Mouse (Mus musculus) midbrain, postnatal 0 days (tissue): ENCODE data around the gene Patz1. TPM values are rescaled to one million over a fixed set of nuclear protein-coding genes. Genes with fewer than 3 reads are reported as not detected.

ENCODE experiments used
- ATAC-seq: fragments of 200-750 bp; cut with Nextera tagmentation; 2 replicates; pipeline ENCODE4 v1.8.0; 2017; ENCODE audit warnings: moderate number of reproducible peaks, mild to moderate bottlenecking, moderate TSS enrichment, moderate library complexity; ENCODE audit not compliant: low FRiP score
- DNase-seq: peaks from one replicate; pipeline ENCODE4 v3.0.0-alpha.2; 2015; ENCODE audit warnings: low spot score
- H3K27ac ChIP-seq: fragments of 300-500 bp; sonication (generic); 2 replicates; pipeline ENCODE4 v1.5.1; 2014; ENCODE audit warnings: low read depth, mild to moderate bottlenecking, low read length, mixed read lengths
- H3K27me3 ChIP-seq: fragments of 300-500 bp; sonication (generic); 2 replicates; pipeline ENCODE4 v1.6.1; 2014; ENCODE audit warnings: low read length, control low read depth, mixed read lengths; ENCODE audit not compliant: insufficient read depth
- H3K36me3 ChIP-seq: fragments of 300-500 bp; sonication (generic); 2 replicates; pipeline ENCODE4 v1.6.1; 2014; ENCODE audit warnings: low read length, control low read depth, mixed read lengths; ENCODE audit not compliant: insufficient read depth
- H3K4me1 ChIP-seq: fragments of 300-500 bp; sonication (generic); 2 replicates; pipeline ENCODE4 v1.6.1; 2014; ENCODE audit warnings: mild to moderate bottlenecking, control low read depth, antibody characterized with exemption, low read length, mixed read lengths; ENCODE audit not compliant: insufficient read depth
- H3K4me2 ChIP-seq: fragments of 300-500 bp; sonication (generic); 2 replicates; pipeline ENCODE4 v1.6.1; 2014; ENCODE audit warnings: low read depth, mild to moderate bottlenecking, low read length, mixed read lengths; ENCODE audit not compliant: poor library complexity, severe bottlenecking
- H3K4me3 ChIP-seq: fragments of 300-500 bp; sonication (generic); 2 replicates; pipeline ENCODE4 v1.5.1; 2014; ENCODE audit warnings: low read depth, mild to moderate bottlenecking, low read length, moderate library complexity
- H3K9ac ChIP-seq: fragments of 300-500 bp; sonication (generic); replicated peaks from 2 replicates; pipeline ENCODE4 v1.6.1; 2014; ENCODE audit warnings: mild to moderate bottlenecking, low read length, moderate library complexity, mixed read lengths; ENCODE audit not compliant: poor library complexity, severe bottlenecking
- H3K9me3 ChIP-seq: fragments of 300-500 bp; sonication (generic); 2 replicates; pipeline ENCODE4 v1.6.1; 2016; ENCODE audit warnings: low read length, control low read depth
- CTCF ChIP-seq: IDR thresholded peaks from 2 replicates; pipeline ENCODE4 v1.5.1; 2016; ENCODE audit warnings: antibody characterized with exemption, mild to moderate bottlenecking
- WGBS: fragments of 180-500 bp; shearing (Covaris S2); extraction: QIAGEN DNeasy Blood & Tissue Kit; methylation state at CpG from one replicate; pipeline ENCODE4 v1.1.7; 2014; 5-methylcytosine and 5-hydroxymethylcytosine counted together
- polyA plus RNA-seq: library from polyadenylated mRNA; unstranded; fragments of >200 nt; fragmentation: Nextera tagmentation; extraction: Ambion mirVana; gene quantifications from 2 replicates; pipeline ENCODE4 v1.2.1, GENCODE M21; 2015
- total RNA-seq: library from RNA; depleted of rRNA; stranded (reverse); fragments of >200 nt; gene quantifications from 2 replicates; pipeline ENCODE4 v1.2.3, GENCODE M21; 2014

The Patz1 gene
- total and polyA plus RNA-seq, 2 experiments from 2014 or later = 39.3 to 79.3 TPM

DNA sequence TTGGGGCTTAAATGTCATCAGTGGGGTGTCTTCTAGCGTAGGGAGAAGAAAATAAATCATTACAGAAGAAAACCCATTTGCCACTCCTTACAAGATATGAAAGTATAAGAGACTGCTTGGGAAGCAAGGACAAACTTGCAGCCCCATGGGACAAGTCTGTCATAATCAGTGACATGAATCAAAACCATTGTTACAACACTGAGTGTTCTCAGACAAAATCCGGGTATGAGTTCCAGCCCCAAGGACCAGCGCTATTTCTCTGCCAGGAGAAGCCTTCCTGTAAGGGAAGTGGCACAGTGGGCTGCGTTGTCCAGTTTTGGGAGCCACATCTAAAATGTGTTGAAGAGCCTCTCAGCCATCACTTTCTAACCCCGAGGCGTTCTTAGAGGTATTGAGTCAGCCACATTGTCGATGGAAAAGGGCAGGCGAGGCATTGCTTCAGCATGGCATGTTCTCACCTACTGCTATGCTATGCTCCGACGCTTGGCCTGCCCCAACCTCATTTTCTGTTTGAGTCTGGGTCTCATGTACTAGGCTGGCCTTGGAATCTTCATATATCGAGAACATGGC, 45.6 kb downstream of the Patz1 start:
- ATAC-seq (no peak), DNase-seq (no peak)
- Histone ChIP-seq H3K27ac (no peak overlapping the region), H3K4me1 (peaks cover 7% of the 10 kb centered on the region; the same call in 1 of the 2 replicates), H3K9me3 (no peaks in the 10 kb centered on the region), H3K27me3 (no peaks in the 10 kb centered on the region), H3K4me3 (no peak overlapping the region), H3K36me3 (peaks cover 12% of the 10 kb centered on the region), H3K9ac (no peak overlapping the region), H3K4me2 (no peak overlapping the region)
- 93% methylated on average over 11 of the region's 11 CpGs for WGBS
- TF ChIP-seq CTCF = no peak

GRCm38 (mm10) chr11:3334711-3335316, 46.1 kb downstream of the Patz1 start:
- Histone ChIP-seq H3K27ac (no peak overlapping the region), H3K4me1 (peaks cover 7% of the 10 kb centered on the region; the same call in 1 of the 2 replicates), H3K4me3 (no peak overlapping the region), H3K9me3 (no peaks in the 10 kb centered on the region), H3K4me2 (no peak overlapping the region), H3K9ac (no peak overlapping the region), H3K36me3 (peaks cover 12% of the 10 kb centered on the region), H3K27me3 (no peaks in the 10 kb centered on the region)
- ATAC-seq (no peak), DNase-seq (no peak)
- no peak for TF ChIP-seq CTCF
- WGBS = 54% methylated on average over 9 of the region's 9 CpGs

DNA sequence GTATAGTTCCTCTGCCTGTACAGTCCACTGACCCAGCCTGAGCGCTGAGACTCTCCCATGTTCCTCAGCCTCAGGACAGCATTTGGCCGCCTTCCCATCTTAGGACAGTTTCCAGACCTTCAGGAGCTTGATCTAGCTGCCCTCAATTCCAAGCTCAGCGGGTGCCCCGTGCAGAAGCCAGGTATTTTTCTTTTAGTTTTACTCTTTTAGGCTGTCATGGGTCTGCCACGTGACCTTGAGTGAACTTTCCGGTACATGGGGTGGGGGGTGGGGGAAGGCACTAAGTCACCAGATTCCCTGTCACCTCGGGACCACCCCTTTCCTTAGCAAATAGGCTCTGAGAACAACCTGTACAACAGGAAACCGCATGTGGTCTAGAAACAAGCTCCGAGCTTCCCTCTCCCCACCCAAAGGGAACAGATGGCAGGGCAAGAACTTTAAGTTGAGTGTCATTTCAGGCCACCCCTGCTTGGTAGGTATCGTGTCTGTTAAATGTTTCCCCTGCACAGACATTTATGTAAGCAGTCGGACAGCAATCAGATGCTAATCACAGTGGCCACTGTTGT, 47.1 kb downstream of the Patz1 start:
- DNase-seq (no peak), ATAC-seq (no peak)
- Histone ChIP-seq H3K9ac (no peak overlapping the region), H3K27ac (no peak overlapping the region), H3K4me3 (no peak overlapping the region), H3K4me2 (no peak overlapping the region), H3K27me3 (no peaks in the 10 kb centered on the region), H3K36me3 (peaks cover 12% of the 10 kb centered on the region), H3K4me1 (peaks cover 7% of the 10 kb centered on the region; the same call in 1 of the 2 replicates), H3K9me3 (no peaks in the 10 kb centered on the region)
- 54% methylated on average over 11 of the region's 11 CpGs for WGBS
- no peak for TF ChIP-seq CTCF

- Histone ChIP-seq H3K36me3 (peaks cover 17% of the 10 kb centered on the region), H3K27me3 (no peaks in the 10 kb centered on the region), H3K4me2 (no peak overlapping the region), H3K9me3 (no peaks in the 10 kb centered on the region), H3K4me1 (peaks cover 7% of the 10 kb centered on the region; the same call in 1 of the 2 replicates), H3K4me3 (no peak overlapping the region), H3K9ac (no peak overlapping the region), H3K27ac (no peak overlapping the region)
- no peak for DNase-seq
- WGBS = 71% methylated on average over 3 of the region's 3 CpGs
- no peak for ATAC-seq
- no peak for TF ChIP-seq CTCF
Observed at GRCm38 (mm10) chr11:3336602-3337001, 47.9 kb downstream of the Patz1 start.

GRCm38 (mm10) chr11:3337173-3337955, 48.7 kb downstream of the Patz1 start:
- peaks cover 7% of the 10 kb centered on the region; the same call in 1 of the 2 replicates for H3K4me1 ChIP-seq
- no peak overlapping the region for H3K4me3 ChIP-seq
- TF ChIP-seq CTCF = no peak
- peaks cover 22% of the 10 kb centered on the region for H3K36me3 ChIP-seq
- 0 out of 2 replicates have a peak overlapping the region, but pooled peaks have one; percentile 9 for H3K9ac ChIP-seq
- H3K4me2 ChIP-seq = no peak overlapping the region
- H3K27ac ChIP-seq = 0 out of 2 replicates have a peak overlapping the region, but pooled peaks have one; percentile 55
- 4% methylated on average over 12 of the region's 12 CpGs for WGBS
- peak; percentile 79 for DNase-seq
- peak; percentile 57 for ATAC-seq
- H3K9me3 ChIP-seq = no peaks in the 10 kb centered on the region
- H3K27me3 ChIP-seq = no peaks in the 10 kb centered on the region
